Comparison of ENCODE assay signal across 23 mouse cellular contexts in genomic region chr2:17453676-17454075, GRCm38 (mm10).
A peak's percentile ranks its signal among the peaks of the same experiment; 100 is the strongest.
DNase-seq lines count a peak whose midpoint lies in the region; ATAC-seq and TF ChIP-seq lines count a peak whose summit lies in the region.
"Had no signal": no experiment of that assay in that cellular context is flagged by ENCODE, and none has a peak within 500 bp of the region (broad histone marks: within the 10 kb centered on the region; RNA-seq: fewer than 3 reads in every experiment).

No protein-coding gene starts in this region.

- no peak for TF ChIP-seq POLR2A in brain, embryonic 14.5 days (IDR thresholded peaks at IDR 0.05; ENCODE audit: borderline replicate concordance, extremely low read depth, insufficient read depth, insufficient read length, poor library complexity, severe bottlenecking)

- no peaks in the 10 kb centered on the region for H3K4me1 ChIP-seq in midbrain, embryonic 15.5 days
- H3K4me1 ChIP-seq: embryonic facial prominence, embryonic 15.5 days; kidney, embryonic 15.5 days; limb, embryonic 15.5 days had no signal

- no peaks in the 10 kb centered on the region for H3K9me3 ChIP-seq in midbrain, embryonic 15.5 days
- H3K9me3 ChIP-seq: embryonic facial prominence, embryonic 15.5 days; heart, embryonic 15.5 days; kidney, embryonic 15.5 days; limb, embryonic 15.5 days; megakaryocyte, embryonic 14.5 days had no signal

- no peaks in the 10 kb centered on the region for H3K36me3 ChIP-seq in midbrain, embryonic 15.5 days (replicated peaks)
- H3K36me3 ChIP-seq: embryonic facial prominence, embryonic 15.5 days; kidney, embryonic 15.5 days; limb, embryonic 15.5 days had no signal

- no peak for ATAC-seq in midbrain, embryonic 15.5 days (replicated peaks)
- ATAC-seq: hindbrain, embryonic 16.5 days; intestine, postnatal 0 days; midbrain, embryonic 16.5 days had no signal

- peak; percentile 4 to 62 for DNase-seq in left cerebral cortex, postnatal 14 days (ENCODE audit: low spot score in 2 of 2)
- DNase-seq in left cerebral cortex, postnatal 36 days (ENCODE audit: low spot score in 2 of 2) = no peak
- DNase-seq in brain, embryonic 14.5 days (ENCODE audit: low read depth) = peak; percentile 14
- DNase-seq in layer of hippocampus, adult 18-20 months (ENCODE audit: low spot score in 2 of 2) = peak; percentile 72 to 84
- peak; percentile 39 to 54 for DNase-seq in layer of hippocampus, postnatal 36 days
- DNase-seq in ovary, postnatal 14 days (ENCODE audit: low spot score) = no peak
- DNase-seq: cerebellum, adult 9-11 months; gastrocnemius, postnatal 10 days; heart, adult 11 months; heart, postnatal 4 days; kidney, postnatal 4 days; lung, postnatal 10 days; retina, postnatal 1 day; thymus, postnatal 4 days had no signal

- intact Hi-C loops in left cerebral cortex, postnatal 14 days (cut with DNase I) = loop anchor here (10.0 kb wide), 1 partner anchor 281 kb away; the partner anchor contains the start of gene Nebl
- intact Hi-C loops in left cerebral cortex, postnatal 36 days (cut with DNase I) = no loop called here

- no peaks in the 10 kb centered on the region for H3K27me3 ChIP-seq in midbrain, embryonic 15.5 days (replicated peaks)
- H3K27me3 ChIP-seq: embryonic facial prominence, embryonic 15.5 days; heart, embryonic 15.5 days; kidney, embryonic 15.5 days; limb, embryonic 15.5 days; megakaryocyte, embryonic 14.5 days had no signal

- TF ChIP-seq CTCF in brain, embryonic 14.5 days (IDR thresholded peaks at IDR 0.05; ENCODE audit: borderline replicate concordance, extremely low read depth, insufficient read depth, insufficient read length) = no peak

- no peak overlapping the region for H3K9ac ChIP-seq in midbrain, embryonic 15.5 days
- H3K9ac ChIP-seq: embryonic facial prominence, embryonic 15.5 days; heart, embryonic 15.5 days; kidney, embryonic 15.5 days; limb, embryonic 15.5 days had no signal

- no peak overlapping the region for H3K4me3 ChIP-seq in midbrain, embryonic 15.5 days
- H3K4me3 ChIP-seq: embryonic facial prominence, embryonic 15.5 days; heart, embryonic 15.5 days; kidney, embryonic 15.5 days; limb, embryonic 15.5 days; megakaryocyte, embryonic 14.5 days had no signal

- H3K4me2 ChIP-seq in midbrain, embryonic 15.5 days = no peak overlapping the region
- H3K4me2 ChIP-seq: embryonic facial prominence, embryonic 15.5 days; heart, embryonic 15.5 days; kidney, embryonic 15.5 days; limb, embryonic 15.5 days had no signal

- H3K27ac ChIP-seq in midbrain, embryonic 15.5 days = no peak overlapping the region
- H3K27ac ChIP-seq: embryonic facial prominence, embryonic 15.5 days; heart, embryonic 15.5 days; kidney, embryonic 15.5 days; limb, embryonic 15.5 days had no signal

Comparison
In these comparisons a context has a peak if more than half of its experiments do, and no peak if none do; other contexts are left out.
1. DNase-seq: peak in left cerebral cortex, postnatal 14 days (2 of 2), brain, embryonic 14.5 days (single experiment), layer of hippocampus, adult 18-20 months (2 of 2) and layer of hippocampus, postnatal 36 days (2 of 2); none in left cerebral cortex, postnatal 36 days (0 of 2) and ovary, postnatal 14 days (single experiment).